Mouse (Mus musculus) stomach, embryonic 15.5 days (tissue): ENCODE measurements around the gene Sox2. TPM values are rescaled to one million over a fixed set of nuclear protein-coding genes. Genes with fewer than 3 reads are reported as not detected.

Source experiments
- ATAC-seq: fragments of 200-750 bp; cut with Nextera tagmentation; 2 replicates; pipeline ENCODE4 v1.8.0; 2017; ENCODE audit warnings: low read depth, moderate number of reproducible peaks, moderate TSS enrichment; ENCODE audit not compliant: insufficient read depth, low FRiP score
- H3K27ac ChIP-seq: fragments of 300-500 bp; sonication (generic); 2 replicates; pipeline ENCODE4 v1.5.1; 2015; ENCODE audit warnings: mild to moderate bottlenecking, inconsistent platforms
- H3K27me3 ChIP-seq: fragments of 300-500 bp; sonication (generic); replicated peaks from 2 replicates; pipeline ENCODE4 v1.6.1; 2015; ENCODE audit warnings: inconsistent platforms
- H3K36me3 ChIP-seq: fragments of 300-500 bp; sonication (generic); 2 replicates; pipeline ENCODE4 v1.6.1; 2015; ENCODE audit warnings: inconsistent platforms
- H3K4me1 ChIP-seq: fragments of 300-500 bp; sonication (generic); 2 replicates; pipeline ENCODE4 v1.6.1; 2015; ENCODE audit warnings: inconsistent platforms
- H3K4me2 ChIP-seq: fragments of 300-500 bp; sonication (generic); 2 replicates; pipeline ENCODE4 v1.6.1; 2015; ENCODE audit warnings: mild to moderate bottlenecking, inconsistent platforms
- H3K4me3 ChIP-seq: fragments of 300-500 bp; sonication (generic); replicated peaks from 2 replicates; pipeline ENCODE4 v1.5.1; 2015; ENCODE audit warnings: inconsistent platforms
- H3K9ac ChIP-seq: fragments of 300-500 bp; sonication (generic); 2 replicates; pipeline ENCODE4 v1.6.1; 2015; ENCODE audit warnings: inconsistent platforms
- H3K9me3 ChIP-seq: fragments of 300-500 bp; sonication (generic); 2 replicates; pipeline ENCODE4 v1.6.1; 2016; ENCODE audit warnings: inconsistent platforms
- WGBS: fragments of 180-500 bp; shearing (Covaris S2); methylation state at CpG from one replicate; pipeline ENCODE4 v1.1.7; 2015; 5-methylcytosine and 5-hydroxymethylcytosine counted together
- polyA plus RNA-seq: library from polyadenylated mRNA; unstranded; fragments of >200 nt; fragmentation: Nextera tagmentation; extraction: Ambion mirVana; gene quantifications from 2 replicates; pipeline ENCODE4 v1.2.1, GENCODE M21; 2015

Gene Sox2
- polyA plus RNA-seq, 1 experiment from 2014 or later = 14.0 TPM

GRCm38 (mm10) chr3:34647688-34648087 lies 2.5 kb upstream of the Sox2 start:
- WGBS = under 1% methylated on average over 14 of the region's 14 CpGs
- ATAC-seq = no peak
- no peak overlapping the region for H3K4me3 ChIP-seq
- no peaks in the 10 kb centered on the region for H3K9me3 ChIP-seq
- H3K27me3 ChIP-seq = peaks cover 77% of the 10 kb centered on the region
- no peak overlapping the region for H3K9ac ChIP-seq
- peak overlapping the region; percentile 63 for H3K4me2 ChIP-seq
- no peaks in the 10 kb centered on the region for H3K36me3 ChIP-seq
- peaks cover 24% of the 10 kb centered on the region; the same call in 1 of the 2 replicates for H3K4me1 ChIP-seq
- no peak overlapping the region for H3K27ac ChIP-seq

DNA sequence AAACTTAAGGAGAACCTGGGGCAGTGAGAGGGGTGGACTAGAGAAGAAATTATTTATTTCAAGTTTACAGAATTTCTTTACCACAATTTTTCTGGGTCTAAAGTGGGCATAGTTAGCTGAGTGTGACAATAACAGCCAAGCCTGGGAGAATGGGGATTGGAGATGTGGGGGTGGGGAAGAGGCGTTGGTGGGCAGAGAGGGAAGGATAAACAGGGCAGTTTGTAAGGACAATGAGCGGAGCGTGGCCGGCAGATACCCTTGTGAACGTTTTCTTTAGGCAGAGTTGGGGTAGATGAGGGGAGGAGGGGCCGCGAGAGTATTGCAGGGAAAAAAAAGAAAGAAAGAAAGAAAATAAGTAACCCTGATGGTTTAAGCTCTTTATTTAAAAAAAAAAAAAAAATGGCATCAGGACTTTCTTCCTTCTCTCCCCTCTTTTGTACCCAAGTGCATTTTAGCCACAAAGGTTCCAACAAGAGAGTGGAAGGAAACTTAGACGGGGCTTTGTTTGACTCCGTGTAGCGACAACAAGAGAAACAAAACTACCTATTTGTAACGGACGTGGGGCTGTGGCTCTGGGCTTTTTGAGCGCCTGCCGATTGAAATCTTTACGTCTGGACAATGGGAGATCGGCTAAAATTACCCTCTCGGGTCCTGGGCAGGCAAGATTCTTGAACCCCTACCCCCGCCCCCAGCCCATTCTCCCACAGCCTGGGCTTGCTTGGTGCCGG lies 1.9 kb upstream of the Sox2 start:
- Histone ChIP-seq H3K4me1 (peaks cover 24% of the 10 kb centered on the region; the same call in 1 of the 2 replicates), H3K36me3 (no peaks in the 10 kb centered on the region), H3K4me3 (peak overlapping the region; percentile 50), H3K27ac (peak overlapping the region; percentile 82; the same call in 1 of the 2 replicates), H3K9ac (no peak overlapping the region), H3K9me3 (no peaks in the 10 kb centered on the region), H3K4me2 (peak overlapping the region; percentile 63), H3K27me3 (peaks cover 72% of the 10 kb centered on the region)
- WGBS = 3% methylated on average over 19 of the region's 19 CpGs
- no peak for ATAC-seq

GRCm38 (mm10) chr3:34648833-34649719 lies 1.1 kb upstream of the Sox2 start:
- Histone ChIP-seq H3K4me2 (peak overlapping the region; percentile 63), H3K27ac (peak overlapping the region; percentile 82), H3K9me3 (no peaks in the 10 kb centered on the region), H3K27me3 (peaks cover 70% of the 10 kb centered on the region), H3K36me3 (no peaks in the 10 kb centered on the region), H3K4me1 (peaks cover 24% of the 10 kb centered on the region; the same call in 1 of the 2 replicates), H3K9ac (no peak overlapping the region), H3K4me3 (peak overlapping the region; percentile 50)
- WGBS = 1% methylated on average over 50 of the region's 50 CpGs
- ATAC-seq = peak; percentile 78

GRCm38 (mm10) chr3:34650621-34651361 lies 586 bp downstream of the Sox2 start:
- no peaks in the 10 kb centered on the region for H3K36me3 ChIP-seq
- H3K9ac ChIP-seq = peak overlapping the region; percentile 39; the same call in 1 of the 2 replicates
- peak overlapping the region; percentile 50 for H3K4me3 ChIP-seq
- 0 out of 2 replicates have a peak, but pooled peaks have one; percentile 11 for ATAC-seq
- peaks cover 24% of the 10 kb centered on the region; the same call in 1 of the 2 replicates for H3K4me1 ChIP-seq
- H3K27me3 ChIP-seq = peaks cover 70% of the 10 kb centered on the region
- H3K27ac ChIP-seq = peak overlapping the region; percentile 92
- no peaks in the 10 kb centered on the region for H3K9me3 ChIP-seq
- WGBS = under 1% methylated on average over 67 of the region's 67 CpGs
- H3K4me2 ChIP-seq = peak overlapping the region; percentile 63

DNA sequence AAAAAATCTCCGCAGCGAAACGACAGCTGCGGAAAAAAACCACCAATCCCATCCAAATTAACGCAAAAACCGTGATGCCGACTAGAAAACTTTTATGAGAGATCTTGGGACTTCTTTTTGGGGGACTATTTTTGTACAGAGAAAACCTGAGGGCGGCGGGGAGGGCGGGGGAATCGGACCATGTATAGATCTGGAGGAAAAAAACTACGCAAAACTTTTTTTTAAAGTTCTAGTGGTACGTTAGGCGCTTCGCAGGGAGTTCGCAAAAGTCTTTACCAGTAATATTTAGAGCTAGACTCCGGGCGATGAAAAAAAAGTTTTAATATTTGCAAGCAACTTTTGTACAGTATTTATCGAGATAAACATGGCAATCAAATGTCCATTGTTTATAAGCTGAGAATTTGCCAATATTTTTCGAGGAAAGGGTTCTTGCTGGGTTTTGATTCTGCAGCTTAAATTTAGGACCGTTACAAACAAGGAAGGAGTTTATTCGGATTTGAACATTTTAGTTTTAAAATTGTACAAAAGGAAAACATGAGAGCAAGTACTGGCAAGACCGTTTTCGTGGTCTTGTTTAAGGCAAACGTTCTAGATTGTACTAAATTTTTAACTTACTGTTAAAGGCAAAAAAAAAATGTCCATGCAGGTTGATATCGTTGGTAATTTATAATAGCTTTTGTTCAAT lies 1.4 kb downstream of the Sox2 start:
- Histone ChIP-seq H3K4me3 (peak overlapping the region; percentile 50), H3K9ac (peak overlapping the region; percentile 24; the same call in 1 of the 2 replicates), H3K36me3 (no peaks in the 10 kb centered on the region), H3K27me3 (peaks cover 66% of the 10 kb centered on the region), H3K4me1 (peaks cover 24% of the 10 kb centered on the region; the same call in 1 of the 2 replicates), H3K9me3 (no peaks in the 10 kb centered on the region), H3K4me2 (no peak overlapping the region), H3K27ac (peak overlapping the region; percentile 92)
- no peak for ATAC-seq
- WGBS = 2% methylated on average over 26 of the region's 26 CpGs

GRCm38 (mm10) chr3:34652616-34653015 lies 2.4 kb downstream of the Sox2 start:
- H3K27ac ChIP-seq = peak overlapping the region; percentile 44; the same call in 1 of the 2 replicates
- H3K27me3 ChIP-seq = peaks cover 69% of the 10 kb centered on the region

GRCm38 (mm10) chr3:34653235-34653976 lies 3.2 kb downstream of the Sox2 start:
- no peaks in the 10 kb centered on the region for H3K36me3 ChIP-seq
- no peaks in the 10 kb centered on the region for H3K9me3 ChIP-seq
- H3K4me1 ChIP-seq = peaks cover 23% of the 10 kb centered on the region; the same call in 1 of the 2 replicates
- WGBS = 2% methylated on average over 26 of the region's 26 CpGs
- H3K4me2 ChIP-seq = no peak overlapping the region
- peak overlapping the region; percentile 36 for H3K4me3 ChIP-seq
- H3K27ac ChIP-seq = peak overlapping the region; percentile 59; the same call in 1 of the 2 replicates
- no peak overlapping the region for H3K9ac ChIP-seq
- no peak for ATAC-seq
- peaks cover 70% of the 10 kb centered on the region for H3K27me3 ChIP-seq

More at GRCm38 (mm10) chr3:34652616-34653015, 2.4 kb downstream of the Sox2 start:
- Histone ChIP-seq H3K4me3 (peak overlapping the region; percentile 36), H3K4me1 (peaks cover 24% of the 10 kb centered on the region; the same call in 1 of the 2 replicates), H3K9me3 (no peaks in the 10 kb centered on the region), H3K4me2 (peak overlapping the region; percentile 19; the same call in 1 of the 2 replicates), H3K36me3 (no peaks in the 10 kb centered on the region), H3K9ac (no peak overlapping the region)
- WGBS = 2% methylated on average over 14 of the region's 14 CpGs
- ATAC-seq = no peak

DNA sequence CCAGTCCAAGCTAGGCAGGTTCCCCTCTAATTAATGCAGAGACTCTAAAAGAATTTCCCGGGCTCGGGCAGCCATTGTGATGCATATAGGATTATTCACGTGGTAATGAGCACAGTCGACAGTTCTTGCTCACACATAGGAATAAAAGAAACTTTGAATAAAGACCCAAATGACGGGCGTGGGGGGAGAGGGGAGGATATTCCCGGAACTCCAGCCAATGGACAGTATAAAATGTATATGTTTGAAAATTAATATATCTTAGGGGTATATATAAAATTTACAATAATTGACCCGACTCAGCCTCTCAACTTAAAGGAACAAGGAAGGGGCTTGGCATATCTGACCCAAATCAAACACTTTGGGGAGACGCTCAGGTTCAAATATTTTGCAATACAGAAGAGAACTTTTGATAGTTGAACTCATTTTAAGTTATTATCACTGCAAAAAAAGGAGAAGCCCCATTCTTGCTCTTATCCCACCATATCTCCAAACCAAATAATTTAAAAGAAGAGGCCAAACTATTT lies 3.8 kb downstream of the Sox2 start:
- Histone ChIP-seq H3K4me1 (peaks cover 18% of the 10 kb centered on the region; the same call in 1 of the 2 replicates), H3K4me2 (peak overlapping the region; percentile 19; the same call in 1 of the 2 replicates), H3K9ac (no peak overlapping the region), H3K36me3 (no peaks in the 10 kb centered on the region), H3K9me3 (no peaks in the 10 kb centered on the region), H3K27me3 (peaks cover 70% of the 10 kb centered on the region), H3K4me3 (peak overlapping the region; percentile 36), H3K27ac (peak overlapping the region; percentile 59; the same call in 1 of the 2 replicates)
- 6% methylated on average over 9 of the region's 9 CpGs for WGBS
- no peak for ATAC-seq

DNA sequence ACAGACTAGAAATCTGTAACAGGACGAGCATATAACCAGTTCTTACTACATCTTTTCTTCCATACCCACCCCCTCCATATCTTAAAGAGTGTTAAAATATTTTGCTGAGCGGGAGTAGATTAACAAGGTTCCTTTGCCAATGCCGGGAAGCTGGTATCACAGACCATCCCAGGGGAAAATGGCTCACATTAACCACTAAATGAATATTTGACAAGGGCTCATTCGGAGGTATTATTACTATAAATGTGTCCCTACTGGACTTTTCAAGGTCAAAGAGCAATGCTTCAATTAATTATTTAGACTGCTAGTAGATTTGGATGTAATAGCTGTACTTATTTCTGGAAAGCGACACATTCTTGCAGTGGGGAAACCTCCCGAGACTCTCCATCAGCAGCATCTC lies 4.6 kb downstream of the Sox2 start:
- H3K9ac ChIP-seq = no peak overlapping the region
- peaks cover 68% of the 10 kb centered on the region for H3K27me3 ChIP-seq
- H3K9me3 ChIP-seq = no peaks in the 10 kb centered on the region
- H3K36me3 ChIP-seq = no peaks in the 10 kb centered on the region
- H3K27ac ChIP-seq = no peak overlapping the region
- WGBS = 15% methylated on average over 6 of the region's 6 CpGs
- peak overlapping the region; percentile 19; the same call in 1 of the 2 replicates for H3K4me2 ChIP-seq
- H3K4me3 ChIP-seq = peak overlapping the region; percentile 13; the same call in 1 of the 2 replicates
- ATAC-seq = no peak
- peaks cover 13% of the 10 kb centered on the region; the same call in 1 of the 2 replicates for H3K4me1 ChIP-seq
